Mouse (Mus musculus) lung, adult 2 months (tissue): Measurements from ENCODE around the gene Gpi1. TPM values are rescaled to one million over a fixed set of nuclear protein-coding genes. Genes with fewer than 3 reads are reported as not detected.

Experiments used
- DNase-seq: peaks from one replicate; pipeline ENCODE4 v3.0.0; 2022
- H3K4me1 ChIP-seq: fragments of 200-500 bp; 2 replicates; pipeline ENCODE4 v1.6.1; 2011; ENCODE audit warnings: low read length; ENCODE audit not compliant: control insufficient read depth, insufficient read depth
- H3K4me3 ChIP-seq: fragments of 200-500 bp; replicated peaks from 2 replicates; pipeline ENCODE3; 2011; ENCODE audit warnings: low read depth, mild to moderate bottlenecking, control low read depth, low read length; ENCODE audit errors: extremely low read depth
- CTCF ChIP-seq: fragments of 200-500 bp; IDR thresholded peaks from 2 replicates; pipeline ENCODE4 v1.5.1; 2011; ENCODE audit warnings: mild to moderate bottlenecking, low read length, control low read depth; ENCODE audit not compliant: insufficient read depth
- POLR2A ChIP-seq: fragments of 200-500 bp; IDR thresholded peaks from 2 replicates; pipeline ENCODE4 v1.6.1; 2011; ENCODE audit warnings: low read depth, mild to moderate bottlenecking, control low read depth, low read length, borderline replicate concordance; ENCODE audit errors: extremely low read depth
- WGBS: fragments of 180-500 bp; shearing (Covaris S2); methylation state at CpG from one replicate; pipeline ENCODE4 v1.1.7; 2018; 5-methylcytosine and 5-hydroxymethylcytosine counted together
- polyA plus RNA-seq: library from polyadenylated mRNA; depleted of rRNA; stranded (reverse); fragments of >200 nt; gene quantifications from 2 replicates; pipeline ENCODE4 v1.2.3, GENCODE M21; 2012

Gpi1 gene
- polyA plus RNA-seq, 1 experiment = 199 TPM

DNA sequence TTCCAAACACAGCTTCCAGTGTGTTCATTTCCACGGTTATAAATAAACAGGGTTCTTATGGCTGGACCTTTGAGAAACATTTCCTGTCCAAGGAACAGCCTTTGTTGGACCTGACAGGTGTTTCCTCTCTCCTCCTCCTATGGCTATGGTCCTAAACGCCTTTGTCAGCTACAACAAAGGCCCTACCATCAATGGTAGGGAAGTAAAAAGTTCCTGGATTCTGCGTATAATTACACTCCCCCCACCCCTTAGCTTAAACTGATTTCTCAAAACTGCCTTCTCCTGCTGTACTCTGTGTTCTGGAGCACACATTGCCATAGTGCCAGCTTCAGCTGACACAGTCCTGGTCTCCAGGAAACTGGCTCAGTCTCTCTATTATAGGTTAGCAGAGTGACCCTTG is 25.0 kb upstream of the Gpi1 start:
- WGBS = 38% methylated on average over 3 of the region's 3 CpGs
- no peak for DNase-seq

DNA sequence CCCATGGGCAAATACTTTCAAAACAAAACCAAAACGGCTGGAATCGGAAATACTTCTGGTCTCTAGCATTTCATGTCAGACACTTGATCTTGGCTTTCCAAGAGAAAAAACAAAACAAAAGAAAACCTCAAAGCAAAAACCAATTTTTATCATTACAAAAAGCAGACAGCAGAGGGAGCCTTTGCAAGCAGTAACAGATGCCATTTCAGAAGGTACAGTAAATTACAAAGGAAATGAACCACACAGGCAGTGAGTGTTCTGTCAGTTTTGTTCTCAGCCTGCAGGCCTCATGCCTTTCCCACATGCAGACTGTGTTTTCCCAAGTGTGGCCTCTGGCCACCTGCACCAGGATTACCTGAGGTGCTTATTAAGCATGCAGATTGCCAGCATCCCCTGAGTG is 21.9 kb upstream of the Gpi1 start:
- Histone ChIP-seq H3K4me3 (no peak overlapping the region), H3K4me1 (peaks cover 12% of the 10 kb centered on the region)
- 43% methylated on average over 2 of the region's 2 CpGs for WGBS
- TF ChIP-seq POLR2A (no peak), CTCF (no peak)
- no peak for DNase-seq

More for the DNA sequence above, 25.0 kb upstream of the Gpi1 start:
- TF ChIP-seq POLR2A (no peak), CTCF (no peak)
- Histone ChIP-seq H3K4me3 (no peak overlapping the region), H3K4me1 (peaks cover 17% of the 10 kb centered on the region)

DNA sequence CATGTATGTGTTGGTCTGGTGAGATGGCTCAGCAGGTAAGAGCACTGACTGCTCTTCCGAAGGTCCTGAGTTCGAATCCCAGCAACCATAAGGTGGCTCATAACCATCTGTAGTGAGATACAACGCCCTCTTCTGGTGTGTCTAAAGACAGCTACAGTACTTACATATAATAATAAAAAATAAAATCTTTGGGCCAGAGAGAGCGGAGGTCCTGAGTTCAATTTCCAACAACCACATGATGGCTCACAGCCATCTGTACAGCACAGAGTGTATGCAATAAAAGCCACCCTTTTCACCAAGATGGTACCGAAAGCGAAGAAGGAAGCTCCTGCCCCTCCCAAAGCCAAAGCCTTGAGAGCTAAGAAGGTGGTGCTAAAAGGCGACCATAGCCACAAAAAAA is 20.6 kb upstream of the Gpi1 start, which contains the start of gene Gm6096:
TSS of gene Gm6096 (plus strand) at position 301 of the 400 bp plus-strand sequence.
- Histone ChIP-seq H3K4me3 (no peak within 1 kb of the TSS), H3K4me1 (peaks cover 6% of the 10 kb centered on the region)
- WGBS = 95% methylated on average over 7 of the region's 7 CpGs
- no peak for TF ChIP-seq POLR2A
- no peak for TF ChIP-seq CTCF
- no peak for DNase-seq

DNA sequence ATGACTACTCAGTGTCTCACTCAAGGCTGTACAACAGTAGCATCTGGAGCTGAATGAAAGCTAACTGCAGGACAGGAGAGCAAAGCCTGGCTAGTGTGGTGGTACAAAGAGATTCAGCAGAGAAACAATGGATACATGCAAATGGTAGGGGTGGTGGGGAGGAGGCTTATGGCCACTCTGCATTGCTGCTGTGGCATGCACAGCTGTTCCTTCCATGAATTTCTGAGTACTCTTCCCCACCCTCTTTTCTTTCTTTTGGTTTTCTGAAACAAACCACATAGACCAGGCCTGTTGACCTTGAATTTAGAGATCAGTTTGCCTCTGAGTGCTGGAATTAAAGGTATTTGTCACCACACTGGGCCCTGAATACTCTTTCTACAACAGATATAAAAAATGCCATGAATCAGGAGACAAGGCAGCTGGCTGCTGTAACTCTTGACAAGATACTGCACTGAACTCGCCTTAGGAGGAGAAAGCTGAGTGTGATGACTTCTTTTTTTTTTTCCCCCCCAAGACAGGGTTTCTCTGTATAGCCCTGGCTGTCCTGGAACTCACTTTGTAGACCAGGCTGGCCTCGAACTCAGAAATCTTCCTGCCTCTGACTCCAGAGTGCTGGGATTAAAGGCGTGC is 16.8 kb upstream of the Gpi1 start:
- 86% methylated on average over 3 of the region's 3 CpGs for WGBS
- Histone ChIP-seq H3K4me1 (peaks cover 3% of the 10 kb centered on the region; the same call in 1 of the 2 replicates), H3K4me3 (no peak overlapping the region)
- TF ChIP-seq POLR2A = no peak
- no peak for TF ChIP-seq CTCF
- no peak for DNase-seq

DNA sequence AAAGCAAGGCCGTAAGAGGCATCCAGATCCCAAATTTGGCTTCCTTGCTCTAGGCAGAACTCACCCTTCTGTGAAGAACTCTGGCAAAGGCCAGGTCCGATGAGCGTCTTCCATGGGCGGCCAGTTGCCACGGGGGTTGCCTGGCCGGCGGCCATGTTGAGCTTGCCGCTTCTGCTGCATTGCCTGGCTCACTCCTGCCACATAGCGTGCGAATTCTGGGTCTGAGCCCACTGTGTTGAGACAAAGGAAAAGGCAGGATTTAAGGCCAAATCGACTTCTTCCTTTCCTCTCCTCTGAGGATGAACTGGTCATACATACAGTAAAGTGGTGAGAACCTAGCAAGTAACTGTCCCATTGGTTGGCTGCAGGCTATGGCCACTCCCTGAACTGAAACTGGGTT is 12.0 kb upstream of the Gpi1 start:
- TF ChIP-seq POLR2A = no peak
- no peak for TF ChIP-seq CTCF
- 93% methylated on average over 11 of the region's 11 CpGs for WGBS
- H3K4me1 ChIP-seq = no peaks in the 10 kb centered on the region
- DNase-seq = no peak
- H3K4me3 ChIP-seq = no peak overlapping the region

DNA sequence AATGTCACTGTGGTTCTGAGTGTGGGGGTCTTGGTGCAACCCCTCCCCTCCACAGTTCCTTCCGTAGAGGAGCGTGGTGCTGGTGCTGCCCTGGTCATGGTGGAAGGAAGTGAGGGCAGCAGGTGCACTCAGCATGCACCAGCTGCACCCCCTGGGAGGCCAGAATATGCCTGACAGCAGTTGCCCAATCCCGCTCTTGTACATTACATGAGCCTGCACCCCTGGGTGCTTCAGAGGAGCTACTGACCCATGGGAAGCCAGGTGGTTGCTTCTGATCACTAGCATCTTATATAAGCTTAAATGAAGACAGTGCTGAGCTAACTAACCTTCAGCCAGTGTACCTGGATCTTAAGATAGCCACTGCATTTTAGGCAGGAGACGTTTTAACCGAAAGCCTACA is 8.0 kb upstream of the Gpi1 start:
- TF ChIP-seq CTCF = no peak
- no peak for TF ChIP-seq POLR2A
- no peak for DNase-seq
- Histone ChIP-seq H3K4me3 (no peak overlapping the region), H3K4me1 (0 out of 2 replicates have a peak, but pooled peaks cover 2% of the 10 kb centered on the region)
- 90% methylated on average over 5 of the region's 5 CpGs for WGBS

DNA sequence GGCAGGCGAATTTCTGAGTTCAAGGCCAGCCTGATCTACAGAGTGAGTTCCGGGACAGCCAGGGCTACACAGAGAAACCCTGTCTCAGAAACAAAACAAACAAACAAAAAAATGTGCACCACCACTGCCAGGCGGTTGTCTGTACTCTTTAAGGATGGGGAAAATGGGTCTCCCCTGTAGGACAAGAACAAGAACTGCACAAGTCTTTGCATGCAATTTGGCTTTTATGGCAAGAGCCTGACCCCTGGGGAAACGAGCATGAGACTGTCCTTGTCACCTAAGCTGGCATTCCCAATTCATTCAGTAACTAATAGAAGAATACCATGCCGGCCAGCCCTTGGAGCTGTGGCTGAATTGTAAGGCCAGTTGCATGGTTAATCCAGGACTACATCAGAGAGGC is 5.5 kb upstream of the Gpi1 start:
- Histone ChIP-seq H3K4me3 (no peak overlapping the region), H3K4me1 (peaks cover 2% of the 10 kb centered on the region; the same call in 1 of the 2 replicates)
- DNase-seq = no peak
- 82% methylated on average over 5 of the region's 5 CpGs for WGBS
- TF ChIP-seq POLR2A = no peak
- TF ChIP-seq CTCF = no peak

DNA sequence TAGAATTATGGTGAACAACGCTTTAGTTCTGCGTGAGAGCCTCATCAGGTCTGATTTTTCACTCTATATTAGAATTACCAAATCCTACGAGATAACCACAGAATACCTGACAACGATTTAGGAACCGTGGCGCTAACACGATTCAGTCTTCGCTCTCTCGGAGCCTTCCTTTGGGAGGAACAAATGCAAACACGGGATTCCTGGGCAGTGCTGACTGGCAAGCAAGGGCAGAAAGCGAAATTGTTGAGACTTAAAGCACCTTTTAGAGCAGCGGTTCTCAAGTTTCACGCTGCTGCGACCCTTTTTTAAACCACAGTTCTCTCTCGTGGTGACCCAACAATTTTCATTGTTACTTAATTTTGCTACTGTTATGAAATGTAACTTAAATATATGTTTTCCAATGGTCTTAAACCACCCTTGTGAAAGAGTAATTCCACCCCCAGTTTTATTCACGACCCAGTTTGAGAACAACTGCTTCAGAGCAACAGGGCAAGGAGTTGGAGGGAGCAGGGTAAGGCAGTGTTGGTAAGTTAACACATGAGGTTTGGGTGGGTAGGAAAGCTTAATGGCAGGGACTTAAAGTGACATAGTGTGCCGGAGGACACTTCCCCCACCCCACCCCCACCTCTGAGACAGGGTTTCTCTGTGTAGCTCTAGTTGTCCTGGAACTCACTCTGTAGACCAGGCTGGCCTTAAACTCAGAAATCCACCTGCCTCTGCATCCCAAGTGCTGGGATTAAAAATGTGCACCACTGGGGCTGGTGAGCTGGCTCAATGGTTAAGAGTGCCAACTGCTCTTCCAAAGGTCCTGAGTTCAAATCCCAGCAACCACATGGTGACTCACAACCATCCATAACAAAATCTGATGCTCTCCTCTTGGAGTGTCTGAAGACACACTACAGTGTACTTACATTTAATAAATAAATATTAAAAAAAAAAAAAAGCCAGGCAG is 4.8 kb upstream of the Gpi1 start:
- H3K4me3 ChIP-seq = peak overlapping the region; percentile 79
- 2% methylated on average over 17 of the region's 17 CpGs for WGBS
- peaks cover 2% of the 10 kb centered on the region; the same call in 1 of the 2 replicates for H3K4me1 ChIP-seq
- TF ChIP-seq CTCF (no peak), POLR2A (no peak)
- DNase-seq = no peak

DNA sequence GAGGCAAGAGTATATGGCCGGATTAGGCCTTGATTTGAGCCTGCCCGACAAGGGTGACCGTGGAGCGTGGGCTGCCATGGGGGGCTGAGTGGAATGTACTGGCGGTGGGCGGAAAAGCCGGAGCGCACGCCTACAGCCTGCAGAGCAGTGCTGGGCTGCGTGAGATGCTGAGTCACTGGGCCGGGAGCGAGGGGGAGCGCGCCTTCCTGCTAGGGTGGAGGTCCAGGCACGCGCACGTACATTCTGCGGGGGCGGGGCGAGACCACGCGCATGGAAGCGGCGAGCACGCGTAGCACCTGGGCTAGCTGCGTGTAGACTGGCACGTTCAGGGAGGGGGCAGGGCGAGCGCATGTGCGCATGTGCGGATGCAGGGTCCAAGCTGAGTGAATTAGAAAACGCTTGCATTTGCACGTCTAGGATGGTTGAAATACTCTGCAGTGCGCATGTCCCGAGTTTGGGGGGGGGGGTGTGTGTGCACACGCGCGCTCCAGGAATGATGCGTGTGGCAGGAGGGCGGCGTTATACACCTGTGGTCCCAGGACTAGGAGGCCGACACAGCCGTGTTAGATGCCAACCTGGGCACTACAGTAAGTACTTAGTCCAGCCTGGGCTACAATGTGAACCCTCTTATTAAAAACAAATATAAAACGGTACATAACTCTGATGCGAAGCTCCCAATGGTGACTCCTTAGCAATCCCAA is 3.9 kb upstream of the Gpi1 start:
- under 1% methylated on average over 46 of the region's 46 CpGs for WGBS
- peaks cover 6% of the 10 kb centered on the region for H3K4me1 ChIP-seq
- peak overlapping the region; percentile 79 for H3K4me3 ChIP-seq
- TF ChIP-seq POLR2A = peak; percentile 78; the same call in 1 of the 2 replicates
- TF ChIP-seq CTCF = no peak
- DNase-seq = peak; percentile 98
